Mouse (Mus musculus) E14TG2a.4 (cell line): ENCODE measurements at regions not wholly inside any gene's neighbourhood (a gene's known extent, or its start where the extent isn't known, plus 50 kb on each side); places are given as distances from the start of the nearest gene placed in this dataset.

ENCODE experiments used
- CTCF ChIP-seq: conservative IDR thresholded peaks from 2 replicates; pipeline ENCODE4 v1.5.1; 2014; ENCODE audit warnings: low read length
- NANOG ChIP-seq: IDR thresholded peaks from 2 replicates; pipeline ENCODE4 v1.6.1; 2014; ENCODE audit warnings: borderline replicate concordance, low read length, mixed read lengths
- POU5F1 ChIP-seq: IDR thresholded peaks from 2 replicates; pipeline ENCODE4 v1.6.1; 2014; ENCODE audit warnings: low read length, borderline replicate concordance

- TF ChIP-seq CTCF (no peak), POU5F1 (no peak), NANOG (no peak)
Measured at GRCm38 (mm10) chr15:87433306-87433705, 110.8 kb upstream of the Fam19a5 start.
